Mouse (Mus musculus): Measurements from ENCODE around the gene Pbld2. TPM values are rescaled to one million over a fixed set of nuclear protein-coding genes. Genes with fewer than 3 reads are reported as not detected.
A peak's percentile ranks its signal among the peaks of the same experiment; 100 is the strongest.

The Pbld2 gene
- total RNA-seq, 2 experiments from 2014 or later: 1.3 to 1.6 TPM

DNA sequence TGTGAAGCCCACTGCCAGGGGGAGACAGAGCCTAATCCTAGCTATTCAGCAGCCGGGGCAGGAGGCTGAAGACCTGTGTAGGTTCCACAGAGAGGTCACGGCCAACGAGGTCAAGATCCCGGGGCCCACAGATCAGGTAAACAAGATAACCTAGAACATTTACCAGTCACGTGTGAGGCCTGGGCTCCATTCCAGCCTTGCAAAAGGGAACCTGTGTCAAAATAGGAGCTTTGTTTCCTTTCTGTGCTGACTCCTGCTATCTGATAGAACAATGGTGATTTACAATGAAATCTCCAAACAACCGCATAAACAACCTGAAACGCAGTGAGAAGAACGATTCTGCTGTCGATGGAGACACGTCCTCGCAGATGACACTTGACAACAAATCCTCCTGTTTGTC, 36.3 kb downstream of the Pbld2 start:
- DNase-seq (ENCODE audit: extremely low spot score in 1 of 2, low spot score in 1 of 2): no peak

- DNase-seq (ENCODE audit: extremely low spot score in 1 of 2, low spot score in 1 of 2): no peak
Measured at GRCm38 (mm10) chr10:63061266-63061665, 37.2 kb downstream of the Pbld2 start.

DNA sequence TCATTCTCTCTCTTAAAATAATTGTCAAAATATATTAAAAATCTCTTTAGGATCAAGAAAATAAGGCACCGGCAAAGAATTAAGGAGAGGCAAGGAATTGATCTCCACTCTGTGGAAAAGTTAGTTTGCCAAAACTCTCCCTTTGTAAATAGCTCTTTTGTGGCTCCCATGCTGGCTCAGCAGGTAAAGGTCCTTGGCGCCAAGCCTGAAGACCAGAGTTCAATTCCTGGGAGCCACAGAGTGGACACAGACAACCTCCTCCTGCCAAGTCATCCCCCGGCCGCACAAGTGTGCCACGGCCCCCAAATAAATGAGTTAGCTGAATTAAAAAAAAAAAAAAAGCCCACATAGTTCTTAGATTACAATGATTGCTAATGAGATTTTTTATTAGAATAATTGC, 38.6 kb downstream of the Pbld2 start:
- no peak for DNase-seq (ENCODE audit: extremely low spot score in 1 of 2, low spot score in 1 of 2)

GRCm38 (mm10) chr10:63063365-63063764, 39.2 kb downstream of the Pbld2 start:
- DNase-seq (ENCODE audit: extremely low spot score in 1 of 2, low spot score in 1 of 2): no peak

DNA sequence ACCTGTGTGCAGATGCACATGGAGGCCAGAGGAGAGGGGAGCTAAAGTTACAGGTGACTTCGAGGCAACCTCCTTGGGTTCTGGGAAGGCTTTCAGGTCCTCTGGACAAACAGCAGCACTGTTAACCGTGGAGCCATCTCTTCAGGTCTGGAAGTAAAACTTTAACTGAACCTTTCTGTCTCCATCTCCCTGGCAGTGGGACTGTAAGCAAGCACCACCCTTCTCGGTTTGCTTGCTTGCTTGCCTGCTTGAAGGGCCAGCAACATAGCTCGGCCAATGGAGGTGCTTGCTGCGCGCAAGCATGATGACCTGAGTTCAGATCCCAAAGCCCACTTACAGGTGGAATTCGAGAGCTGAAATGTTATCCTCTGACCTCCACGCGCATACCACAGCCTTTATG, 40.4 kb downstream of the Pbld2 start:
- no peak for DNase-seq (ENCODE audit: extremely low spot score in 1 of 2, low spot score in 1 of 2)

GRCm38 (mm10) chr10:63065561-63065960, 41.4 kb downstream of the Pbld2 start:
- DNase-seq (ENCODE audit: extremely low spot score in 1 of 2, low spot score in 1 of 2): no peak

DNA sequence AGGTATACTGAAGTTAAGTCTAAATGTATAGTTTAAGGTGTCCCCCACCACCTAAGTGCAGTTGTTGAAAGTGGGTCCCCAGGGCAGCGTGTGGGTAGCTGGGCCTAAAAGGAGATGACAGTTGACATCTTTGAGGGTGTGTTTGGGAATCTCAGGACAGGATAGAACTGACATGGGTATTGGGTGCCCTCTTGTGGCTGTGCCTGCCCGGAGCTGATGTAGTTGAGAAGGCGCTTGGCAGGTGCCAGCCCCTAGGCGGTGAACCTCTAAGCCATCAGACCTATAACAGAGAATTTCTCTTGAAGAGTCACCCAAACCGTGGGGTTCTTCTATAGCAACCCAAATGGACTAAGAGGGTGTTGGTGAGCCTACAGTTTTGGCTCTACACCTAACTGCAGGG, 41.9 kb downstream of the Pbld2 start:
- peak; percentile 58 to 86 for DNase-seq (ENCODE audit: extremely low spot score in 1 of 2, low spot score in 1 of 2)

DNA sequence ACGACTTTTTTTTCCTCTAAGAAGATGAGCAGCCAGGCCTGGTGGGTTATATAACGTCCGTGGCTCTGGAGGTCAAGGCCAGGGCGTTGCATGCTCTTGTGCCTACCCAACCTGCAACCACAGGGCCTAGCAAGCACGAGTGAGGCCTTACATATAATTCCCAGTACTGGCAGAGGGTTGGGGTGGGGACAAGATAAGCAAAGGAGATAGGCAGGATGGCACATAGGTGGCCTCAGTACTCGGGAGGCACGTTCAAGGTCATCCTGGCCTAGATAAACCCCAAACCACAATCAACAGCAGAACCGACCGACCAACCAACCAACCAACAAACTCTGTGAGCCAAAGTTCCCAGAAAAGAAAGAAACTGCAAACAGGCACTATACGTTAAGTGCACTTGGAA, 62.2 kb downstream of the Pbld2 start:
- no peak for DNase-seq (ENCODE audit: extremely low spot score in 1 of 2, low spot score in 1 of 2)

GRCm38 (mm10) chr10:63089103-63089757, 65.1 kb downstream of the Pbld2 start:
- no peak for DNase-seq (ENCODE audit: extremely low spot score in 1 of 2, low spot score in 1 of 2)

DNA sequence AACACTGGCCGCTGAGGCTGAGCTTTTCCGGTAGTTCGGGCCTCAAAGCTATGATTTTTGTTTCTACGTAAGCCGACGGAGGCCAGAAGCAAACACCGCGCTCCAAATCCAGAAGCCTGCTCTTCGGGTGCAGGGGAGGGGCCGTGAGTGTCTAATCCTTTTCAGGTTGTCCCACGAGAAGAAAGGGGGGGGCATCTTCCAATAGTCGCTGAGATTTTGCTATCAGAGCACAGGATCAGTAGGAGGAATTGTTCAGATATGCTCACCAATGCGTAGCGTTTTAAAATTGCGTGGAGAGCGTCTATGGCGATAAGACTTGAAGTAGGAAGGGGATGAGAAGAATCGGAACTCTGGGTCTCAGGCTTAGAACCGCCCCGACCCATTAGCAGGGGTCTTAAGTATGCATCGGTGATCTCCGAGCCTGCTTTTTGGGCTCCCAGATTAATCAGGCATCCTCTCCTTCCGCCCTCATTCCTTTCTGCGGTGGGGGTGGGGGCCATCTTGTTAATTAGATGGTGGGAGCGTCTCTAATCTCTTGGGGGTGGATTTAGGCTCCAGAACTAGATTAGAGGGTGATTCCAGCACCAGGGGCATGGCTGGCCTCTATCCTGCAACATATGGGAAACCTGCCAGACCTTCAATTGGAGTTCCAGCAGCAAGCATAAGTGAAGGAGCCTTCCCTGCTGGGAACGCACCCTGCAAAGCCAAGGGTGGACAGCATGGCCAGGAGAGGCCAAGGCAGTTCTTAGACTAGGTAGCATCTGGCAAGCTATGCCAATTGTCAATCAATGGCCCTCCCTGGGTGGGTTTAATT, 65.8 kb downstream of the Pbld2 start:
- DNase-seq (ENCODE audit: extremely low spot score in 1 of 2, low spot score in 1 of 2): peak in 1 of 2 experiments; percentile 5

- DNase-seq (ENCODE audit: extremely low spot score in 1 of 2, low spot score in 1 of 2): no peak
Measured at GRCm38 (mm10) chr10:63091915-63092314, 67.8 kb downstream of the Pbld2 start.

GRCm38 (mm10) chr10:63092616-63093550, 68.8 kb downstream of the Pbld2 start:
- DNase-seq (ENCODE audit: extremely low spot score in 1 of 2, low spot score in 1 of 2): no peak

GRCm38 (mm10) chr10:63096757-63097156, 72.6 kb downstream of the Pbld2 start:
- DNase-seq (ENCODE audit: extremely low spot score in 1 of 2, low spot score in 1 of 2): no peak

GRCm38 (mm10) chr10:63098191-63098590, 74.1 kb downstream of the Pbld2 start:
- no peak for DNase-seq (ENCODE audit: extremely low spot score in 1 of 2, low spot score in 1 of 2)

- no peak for DNase-seq (ENCODE audit: extremely low spot score in 1 of 2, low spot score in 1 of 2)
Measured at GRCm38 (mm10) chr10:63099521-63099920, 75.4 kb downstream of the Pbld2 start, which contains the start of gene Atoh7. TSS of gene Atoh7 (plus strand) at chr10:63099651.

DNA sequence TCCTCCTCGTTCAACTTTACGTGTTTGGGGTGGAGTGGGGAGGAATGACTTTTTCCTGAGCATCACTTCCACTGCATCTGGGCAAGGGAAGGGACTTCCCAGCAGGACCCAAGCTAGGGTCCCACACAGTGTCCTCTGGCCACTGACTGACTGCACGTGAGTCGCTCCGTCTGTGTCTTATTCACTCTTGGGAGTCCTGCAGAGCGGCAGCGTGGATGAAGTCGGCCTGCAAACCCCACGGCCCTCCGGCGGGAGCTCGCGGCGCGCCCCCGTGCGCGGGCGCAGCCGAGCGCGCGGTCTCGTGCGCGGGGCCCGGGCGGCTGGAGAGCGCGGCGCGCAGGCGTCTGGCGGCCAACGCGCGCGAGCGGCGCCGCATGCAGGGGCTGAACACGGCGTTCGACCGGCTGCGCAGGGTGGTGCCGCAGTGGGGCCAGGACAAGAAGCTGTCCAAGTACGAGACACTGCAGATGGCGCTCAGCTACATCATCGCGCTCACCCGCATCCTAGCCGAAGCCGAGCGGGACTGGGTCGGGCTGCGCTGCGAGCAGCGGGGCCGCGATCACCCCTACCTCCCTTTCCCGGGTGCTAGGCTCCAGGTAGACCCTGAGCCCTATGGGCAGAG, 75.9 kb downstream of the Pbld2 start:
- DNase-seq (ENCODE audit: extremely low spot score in 1 of 2, low spot score in 1 of 2): peak; percentile 53 to 60

GRCm38 (mm10) chr10:63100657-63101056, 76.5 kb downstream of the Pbld2 start:
- DNase-seq (ENCODE audit: extremely low spot score in 1 of 2, low spot score in 1 of 2): no peak
